Mouse (Mus musculus) MEL (cell line): Measurements from ENCODE around the gene Zzef1. TPM values are rescaled to one million over a fixed set of nuclear protein-coding genes. Genes with fewer than 3 reads are reported as not detected.

Source experiments
- DNase-seq: peaks from one replicate; pipeline ENCODE4 v3.0.0; 2011; ENCODE audit warnings: low read depth, low spot score
- H3K27ac ChIP-seq: 2 replicates; pipeline ENCODE4 v1.5.1; 2012; ENCODE audit warnings: low read depth, mild to moderate bottlenecking, control low read depth, low read length, moderate library complexity; ENCODE audit not compliant: control insufficient read depth
- H3K27me3 ChIP-seq, 2 experiments: fragments of 150-350 bp in 1 of 2; sonication (generic) in 1 of 2; 2 replicates each; pipeline ENCODE4 v1.6.1; 2012; ENCODE audit warnings: low read length in 2 of 2, mild to moderate bottlenecking in 2 of 2, improper control_type of control experiment in 1 of 2, moderate library complexity in 1 of 2; ENCODE audit not compliant: insufficient read depth in 2 of 2, control insufficient read depth in 1 of 2
- H3K36me3 ChIP-seq, 2 experiments: 2 replicates each; pipeline ENCODE4 v1.6.1; 2012 to 2014; ENCODE audit warnings: low read length in 2 of 2, improper control_type of control experiment in 1 of 2, inconsistent platforms in 1 of 2, mild to moderate bottlenecking in 1 of 2; ENCODE audit not compliant: insufficient read depth in 2 of 2, control insufficient read depth in 1 of 2
- H3K4me1 ChIP-seq, 2 experiments: fragments of 150-350 bp in 1 of 2; sonication (generic) in 1 of 2; 2 replicates each; pipeline ENCODE4 v1.6.1; 2012; ENCODE audit warnings: low read length in 2 of 2, improper control_type of control experiment in 1 of 2, mild to moderate bottlenecking in 1 of 2; ENCODE audit not compliant: insufficient read depth in 2 of 2, control insufficient read depth in 1 of 2
- H3K4me3 ChIP-seq, 2 experiments: fragments of 150-350 bp in 1 of 2; sonication (generic) in 1 of 2; 2 replicates each; pipeline ENCODE4 v1.5.1; 2012; ENCODE audit warnings: low read depth in 2 of 2, low read length in 2 of 2, mild to moderate bottlenecking in 2 of 2, moderate library complexity in 2 of 2, control low read depth in 1 of 2, improper control_type of control experiment in 1 of 2; ENCODE audit not compliant: control insufficient read depth in 1 of 2, insufficient read depth in 1 of 2
- H3K79me2 ChIP-seq: 2 replicates; pipeline ENCODE4 v1.6.1; 2012; ENCODE audit warnings: mild to moderate bottlenecking, low read length, moderate library complexity; ENCODE audit not compliant: control insufficient read depth, poor library complexity, insufficient read depth
- H3K9ac ChIP-seq: 2 replicates; pipeline ENCODE4 v1.6.1; 2012; ENCODE audit warnings: low read depth, mild to moderate bottlenecking, control low read depth, low read length, moderate library complexity; ENCODE audit not compliant: control insufficient read depth, poor library complexity, severe bottlenecking
- H3K9me3 ChIP-seq: fragments of 150-350 bp; sonication (generic); replicated peaks from 2 replicates; pipeline ENCODE4 v1.6.1; 2012; ENCODE audit warnings: mild to moderate bottlenecking, low read length, improper control_type of control experiment, moderate library complexity; ENCODE audit not compliant: insufficient read depth
- BHLHE40 ChIP-seq: IDR thresholded peaks from 2 replicates; pipeline ENCODE4 v1.6.1; 2012; ENCODE audit warnings: low read depth, mild to moderate bottlenecking, inconsistent platforms, low read length, improper control_type of control experiment, borderline replicate concordance
- CHD1 ChIP-seq: IDR thresholded peaks from 2 replicates; pipeline ENCODE4 v1.6.1; 2012; ENCODE audit warnings: low read depth, mild to moderate bottlenecking, inconsistent platforms, low read length, improper control_type of control experiment
- CHD2 ChIP-seq: IDR thresholded peaks from 2 replicates; pipeline ENCODE4 v1.6.1; 2011; ENCODE audit warnings: low read length, improper control_type of control experiment
- CTCF ChIP-seq, 3 experiments: IDR thresholded peaks in 2 of 3; conservative IDR thresholded peaks in 1 of 3; 2 replicates each; pipeline ENCODE4 v1.5.1; 2011 to 2012; ENCODE audit warnings: low read length in 3 of 3, low read depth in 2 of 3, mild to moderate bottlenecking in 2 of 3, improper control_type of control experiment in 1 of 3, inconsistent platforms in 1 of 3, mixed read lengths in 1 of 3, moderate library complexity in 1 of 3; ENCODE audit not compliant: control insufficient read depth in 1 of 3, insufficient read depth in 1 of 3, poor library complexity in 1 of 3, severe bottlenecking in 1 of 3
- ELF1 ChIP-seq: IDR thresholded peaks from 2 replicates; pipeline ENCODE4 v1.6.1; 2014; ENCODE audit warnings: low read depth, mild to moderate bottlenecking, inconsistent platforms, low read length, improper control_type of control experiment, moderate library complexity
- EP300 ChIP-seq, 2 experiments: IDR thresholded peaks; 2 replicates each; pipeline ENCODE4 v1.6.1; 2011; ENCODE audit warnings: improper control_type of control experiment in 2 of 2, low read length in 2 of 2, low read depth in 1 of 2, mild to moderate bottlenecking in 1 of 2
- ETS1 ChIP-seq: IDR thresholded peaks from 2 replicates; pipeline ENCODE4 v1.6.1; 2012; ENCODE audit warnings: low read depth, mild to moderate bottlenecking, inconsistent platforms, low read length, improper control_type of control experiment, moderate library complexity
- GATA1 ChIP-seq: IDR thresholded peaks from 2 replicates; pipeline ENCODE4 v1.6.1; 2011; ENCODE audit warnings: low read depth, low read length, improper control_type of control experiment
- JUND ChIP-seq: IDR thresholded peaks from 2 replicates; pipeline ENCODE4 v1.6.1; 2011; ENCODE audit warnings: low read depth, mild to moderate bottlenecking, improper control_type of control experiment, low read length
- KAT2A ChIP-seq: conservative IDR thresholded peaks from 2 replicates; pipeline ENCODE4 v1.6.1; 2012; ENCODE audit warnings: low read depth, low read length, improper control_type of control experiment, inconsistent platforms
- MAFK ChIP-seq: IDR thresholded peaks from 2 replicates; pipeline ENCODE4 v1.6.1; 2011; ENCODE audit warnings: low read depth, mild to moderate bottlenecking, low read length, improper control_type of control experiment, borderline replicate concordance
- MAX ChIP-seq: IDR thresholded peaks from 2 replicates; pipeline ENCODE4 v1.6.1; 2011; ENCODE audit warnings: low read length, improper control_type of control experiment
- MAZ ChIP-seq: IDR thresholded peaks from 2 replicates; pipeline ENCODE4 v1.6.1; 2012; ENCODE audit warnings: low read depth, mild to moderate bottlenecking, inconsistent platforms, low read length, improper control_type of control experiment
- MEF2A ChIP-seq: IDR thresholded peaks from 2 replicates; pipeline ENCODE4 v1.6.1; 2014; ENCODE audit warnings: low read depth, mild to moderate bottlenecking, inconsistent platforms, low read length, improper control_type of control experiment; ENCODE audit not compliant: poor library complexity, insufficient replicate concordance, severe bottlenecking; ENCODE audit errors: extremely low read depth
- MXI1 ChIP-seq: IDR thresholded peaks from 2 replicates; pipeline ENCODE4 v1.6.1; 2011; ENCODE audit warnings: mild to moderate bottlenecking, low read depth, low read length, improper control_type of control experiment
- MYB ChIP-seq: IDR thresholded peaks from 2 replicates; pipeline ENCODE4 v1.6.1; 2011; ENCODE audit warnings: mild to moderate bottlenecking, low read depth, low read length, improper control_type of control experiment
- MYC ChIP-seq: IDR thresholded peaks from 2 replicates; pipeline ENCODE4 v1.6.1; 2011; ENCODE audit warnings: low read depth, mild to moderate bottlenecking, low read length, improper control_type of control experiment, moderate library complexity
- NELFE ChIP-seq: IDR thresholded peaks from 2 replicates; pipeline ENCODE4 v1.6.1; 2011; ENCODE audit warnings: low read depth, low read length, improper control_type of control experiment
- NRF1 ChIP-seq: IDR thresholded peaks from 2 replicates; pipeline ENCODE4 v1.6.1; 2014; ENCODE audit warnings: low read depth, mild to moderate bottlenecking, inconsistent platforms, low read length, improper control_type of control experiment, moderate library complexity; ENCODE audit not compliant: poor library complexity, insufficient read depth, severe bottlenecking
- POLR2AphosphoS2 ChIP-seq: IDR thresholded peaks from 2 replicates; pipeline ENCODE4 v1.6.1; 2011; ENCODE audit warnings: low read length, improper control_type of control experiment
- RAD21 ChIP-seq: IDR thresholded peaks from 2 replicates; pipeline ENCODE4 v1.6.1; 2011; ENCODE audit warnings: mild to moderate bottlenecking, low read depth, low read length, improper control_type of control experiment
- RCOR1 ChIP-seq: IDR thresholded peaks from 2 replicates; pipeline ENCODE4 v1.6.1; 2012; ENCODE audit warnings: low read depth, mild to moderate bottlenecking, inconsistent platforms, low read length, improper control_type of control experiment
- SIN3A ChIP-seq: IDR thresholded peaks from 2 replicates; pipeline ENCODE4 v1.6.1; 2012; ENCODE audit warnings: low read length, improper control_type of control experiment, inconsistent platforms
- SMC3 ChIP-seq: IDR thresholded peaks from 2 replicates; pipeline ENCODE4 v1.6.1; 2011; ENCODE audit warnings: low read depth, low read length, improper control_type of control experiment
- TAL1 ChIP-seq: IDR thresholded peaks from 2 replicates; pipeline ENCODE4 v1.6.1; 2012; ENCODE audit warnings: mild to moderate bottlenecking, inconsistent platforms, low read length, moderate library complexity, mixed read lengths
- TBP ChIP-seq: IDR thresholded peaks from 2 replicates; pipeline ENCODE4 v1.8.0; 2011; ENCODE audit warnings: low read depth, low read length, improper control_type of control experiment
- TCF12 ChIP-seq: IDR thresholded peaks from 2 replicates; pipeline ENCODE4 v1.6.1; 2014; ENCODE audit warnings: low read depth, mild to moderate bottlenecking, inconsistent platforms, low read length, improper control_type of control experiment, moderate library complexity
- UBTF ChIP-seq: IDR thresholded peaks from 2 replicates; pipeline ENCODE4 v1.6.1; 2012; ENCODE audit warnings: low read depth, mild to moderate bottlenecking, inconsistent platforms, low read length, improper control_type of control experiment, moderate library complexity, borderline replicate concordance; ENCODE audit not compliant: insufficient read depth
- USF2 ChIP-seq, 2 experiments: IDR thresholded peaks; 2 replicates each; pipeline ENCODE4 v1.6.1; 2011 to 2012; ENCODE audit warnings: improper control_type of control experiment in 2 of 2, low read length in 2 of 2, borderline replicate concordance in 1 of 2, inconsistent platforms in 1 of 2, low read depth in 1 of 2, mild to moderate bottlenecking in 1 of 2; ENCODE audit not compliant: insufficient read depth in 1 of 2
- ZC3H11A ChIP-seq: IDR thresholded peaks from 2 replicates; pipeline ENCODE4 v1.6.1; 2012; ENCODE audit warnings: low read depth, mild to moderate bottlenecking, inconsistent platforms, low read length, improper control_type of control experiment
- ZMIZ1 ChIP-seq: IDR thresholded peaks from 2 replicates; pipeline ENCODE4 v1.6.1; 2012; ENCODE audit warnings: low read depth, mild to moderate bottlenecking, inconsistent platforms, low read length, improper control_type of control experiment, moderate library complexity
- ZNF384 ChIP-seq: IDR thresholded peaks from 2 replicates; pipeline ENCODE4 v1.6.1; 2012; ENCODE audit warnings: low read depth, mild to moderate bottlenecking, inconsistent platforms, low read length, improper control_type of control experiment
- polyA plus RNA-seq, 2 experiments: library from polyadenylated mRNA; stranded (reverse) in 1 of 2; unstranded in 1 of 2; fragments of >175 nt in 1 of 2; fragments of >200 nt in 1 of 2; gene quantifications; 2 replicates each; pipeline versions ENCODE4 v1.2.1 to v1.2.4; 2012; ENCODE audit warnings: low replicate concordance in 2 of 2, low read depth in 1 of 2; ENCODE audit not compliant: insufficient read length in 2 of 2, insufficient read depth in 1 of 2, missing spikeins in 1 of 2
- total RNA-seq: library from RNA; depleted of rRNA; stranded (reverse); fragments of 300-350 nt; gene quantifications from 2 replicates; pipeline ENCODE4 v1.2.3, GENCODE M21; 2012

Gene Zzef1
- total and polyA plus RNA-seq, 3 experiments = 13.3 to 17.6 TPM; not detected in 1

- peaks cover 0 to 12% of the 10 kb centered on the region in 2 experiments; a peak in 2 of 4 replicates for H3K36me3 ChIP-seq
- H3K4me1 ChIP-seq = peaks cover 0 to 35% of the 10 kb centered on the region in 2 experiments; a peak in 2 of 4 replicates
- no peaks in the 10 kb centered on the region for H3K79me2 ChIP-seq
- H3K4me3 ChIP-seq = peak overlapping the region; percentile 16 to 21; a peak in 3 of 4 replicates
- H3K9me3 ChIP-seq = no peaks in the 10 kb centered on the region
- peak overlapping the region; percentile 82 for H3K27ac ChIP-seq
- H3K27me3 ChIP-seq = no peaks in the 10 kb centered on the region
- DNase-seq = peak; percentile 98
- peak overlapping the region; percentile 16 for H3K9ac ChIP-seq
- no peak for TF ChIP-seq MYC
- peak; percentile 74 for TF ChIP-seq SMC3
- TF ChIP-seq NRF1 = no peak
- TF ChIP-seq ZNF384 = peak; percentile 74
- TF ChIP-seq MYB = peak; percentile 9; the same call in 1 of the 2 replicates
- TF ChIP-seq RAD21 = peak; percentile 69
- TF ChIP-seq POLR2AphosphoS2 = peak; percentile 83
- TF ChIP-seq RCOR1 = peak; percentile 99
- peak; percentile 54 for TF ChIP-seq ZC3H11A
- 0 out of 2 replicates have a peak, but pooled peaks have one; percentile 44 for TF ChIP-seq TBP
- TF ChIP-seq ELF1 = peak; percentile 60; the same call in 1 of the 2 replicates
- TF ChIP-seq MAFK = peak; percentile 62; the same call in 1 of the 2 replicates
- no peak for TF ChIP-seq KAT2A
- TF ChIP-seq EP300 (IDR thresholded peaks at IDR 0.05; ENCODE audit: low read depth in 1 of 2, low read length in 2 of 2) = peak; percentile 99 to 100
- TF ChIP-seq TCF12 = peak; percentile 100
- TF ChIP-seq MAX = peak; percentile 62; the same call in 1 of the 2 replicates
- peak; percentile 100 for TF ChIP-seq GATA1
- peak; percentile 86 for TF ChIP-seq MEF2A
- TF ChIP-seq USF2 (IDR thresholded peaks at IDR 0.05; ENCODE audit: borderline replicate concordance in 1 of 2, insufficient read depth in 1 of 2, low read depth in 1 of 2, low read length in 2 of 2) = no peak
- TF ChIP-seq TAL1 = peak; percentile 100
- TF ChIP-seq ZMIZ1 = peak; percentile 67
- TF ChIP-seq CHD1 = no peak
- peak; percentile 35; the same call in 1 of the 2 replicates for TF ChIP-seq CHD2
- TF ChIP-seq CTCF (IDR thresholded peaks at IDR 0.05 in 2 of 3, conservative IDR thresholded peaks at IDR 0.05 in 1 of 3; ENCODE audit: control insufficient read depth in 1 of 3, insufficient read depth in 1 of 3, low read depth in 2 of 3, low read length in 3 of 3, poor library complexity in 1 of 3, severe bottlenecking in 1 of 3) = peak; percentile 43 to 70 (median 46)
- no peak for TF ChIP-seq UBTF
- TF ChIP-seq ETS1 = peak; percentile 97
- TF ChIP-seq SIN3A = peak; percentile 77
- peak; percentile 68; the same call in 1 of the 2 replicates for TF ChIP-seq BHLHE40
- TF ChIP-seq NELFE = no peak
- peak; percentile 68; the same call in 1 of the 2 replicates for TF ChIP-seq MAZ
- 0 out of 2 replicates have a peak, but pooled peaks have one; percentile 49 for TF ChIP-seq JUND
- no peak; the same call in 1 of the 2 replicates for TF ChIP-seq MXI1
These were observed 150.0 kb downstream of the Zzef1 start for GRCm38 (mm10) chr11:72945875-72946559.
